Mouse (Mus musculus) megakaryocyte, adult 5-6 weeks (primary cell): Measurements from ENCODE around the gene Adcy7. TPM values are rescaled to one million over a fixed set of nuclear protein-coding genes. Genes with fewer than 3 reads are reported as not detected.
A peak's percentile ranks its signal among the peaks of the same experiment; 100 is the strongest.

Experiments used
- ATAC-seq: 2 replicates; pipeline ENCODE4 v1.8.0; 2016; ENCODE audit warnings: mild to moderate bottlenecking, inconsistent platforms; ENCODE audit not compliant: poor library complexity, severe bottlenecking
- total RNA-seq, 2 experiments: library from RNA; stranded (forward) in 1 of 2; stranded (reverse) in 1 of 2; fragments of 153-499, 151-499 nt in 1 of 2; fragments of 221-1000, 200-1000 nt in 1 of 2; gene quantifications; 2 replicates each; pipeline versions ENCODE4 v1.2.3 to v1.2.4; 2015 to 2017

Adcy7 gene
- 43.5 and 58.4 TPM in 2 replicates for total RNA-seq (2015)
- total RNA-seq (2017) = 63.7 and 70.3 TPM in 2 replicates

GRCm38 (mm10) chr8:88272231-88273050, at the start of gene Adcy7:
Adcy7 (plus strand) TSS chr8:88272403.
- peak; percentile 76 for ATAC-seq

GRCm38 (mm10) chr8:88225358-88225757, 46.8 kb upstream of the Adcy7 start:
- no peak for ATAC-seq

- peak; percentile 30; the same call in 1 of the 2 replicates for ATAC-seq
Observed at GRCm38 (mm10) chr8:88227851-88228250, 44.4 kb upstream of the Adcy7 start.

- peak; percentile 27; the same call in 1 of the 2 replicates for ATAC-seq
Observed at GRCm38 (mm10) chr8:88228286-88228685, 43.9 kb upstream of the Adcy7 start.

GRCm38 (mm10) chr8:88228800-88229199, 43.4 kb upstream of the Adcy7 start:
- ATAC-seq = peak; percentile 84

- ATAC-seq = no peak
Observed at GRCm38 (mm10) chr8:88236666-88237065, 35.5 kb upstream of the Adcy7 start.

- ATAC-seq = 0 out of 2 replicates have a peak, but pooled peaks have one; percentile 33
Observed at GRCm38 (mm10) chr8:88237606-88238005, 34.6 kb upstream of the Adcy7 start.

GRCm38 (mm10) chr8:88239277-88239676, 32.9 kb upstream of the Adcy7 start:
- no peak for ATAC-seq

GRCm38 (mm10) chr8:88241871-88242270, 30.3 kb upstream of the Adcy7 start:
- ATAC-seq = peak; percentile 74

GRCm38 (mm10) chr8:88244298-88244697, 27.9 kb upstream of the Adcy7 start:
- ATAC-seq = peak; percentile 99

GRCm38 (mm10) chr8:88252791-88253190, 19.4 kb upstream of the Adcy7 start:
- ATAC-seq = peak; percentile 59; the same call in 1 of the 2 replicates

- no peak for ATAC-seq
Observed at GRCm38 (mm10) chr8:88254957-88255356, 17.2 kb upstream of the Adcy7 start.

GRCm38 (mm10) chr8:88258024-88258423, 14.2 kb upstream of the Adcy7 start:
- ATAC-seq = no peak

GRCm38 (mm10) chr8:88258544-88258943, 13.7 kb upstream of the Adcy7 start:
- no peak for ATAC-seq

- ATAC-seq = no peak
Observed at GRCm38 (mm10) chr8:88260466-88260980, 11.7 kb upstream of the Adcy7 start.

- peak; percentile 48 for ATAC-seq
Observed at GRCm38 (mm10) chr8:88262831-88263635, 9.2 kb upstream of the Adcy7 start.

- ATAC-seq = no peak
Observed at GRCm38 (mm10) chr8:88265511-88265910, 6.7 kb upstream of the Adcy7 start.

- peak; percentile 83 for ATAC-seq
Observed at GRCm38 (mm10) chr8:88266170-88266800, 5.9 kb upstream of the Adcy7 start.

GRCm38 (mm10) chr8:88266801-88267403, 5.3 kb upstream of the Adcy7 start:
- ATAC-seq = no peak

- ATAC-seq = peak; percentile 60
Observed at GRCm38 (mm10) chr8:88269107-88269875, 2.9 kb upstream of the Adcy7 start.
